Mouse (Mus musculus) neural tube, embryonic 13.5 days (tissue): ENCODE data around the gene Tnni2. TPM values are rescaled to one million over a fixed set of nuclear protein-coding genes. Genes with fewer than 3 reads are reported as not detected.

ENCODE experiments used
- ATAC-seq: fragments of 200-750 bp; cut with Nextera tagmentation; 2 replicates; pipeline ENCODE4 v1.8.0; 2017; ENCODE audit warnings: low read depth, mild to moderate bottlenecking, moderate TSS enrichment, moderate library complexity
- H3K27ac ChIP-seq: fragments of 300-500 bp; sonication (generic); replicated peaks from 2 replicates; pipeline ENCODE4 v1.5.1; 2015; ENCODE audit warnings: moderate library complexity, mild to moderate bottlenecking, inconsistent platforms
- H3K27me3 ChIP-seq: fragments of 300-500 bp; sonication (generic); 2 replicates; pipeline ENCODE4 v1.6.1; 2015; ENCODE audit warnings: mild to moderate bottlenecking, inconsistent platforms
- H3K36me3 ChIP-seq: fragments of 300-500 bp; sonication (generic); 2 replicates; pipeline ENCODE4 v1.6.1; 2015; ENCODE audit warnings: mild to moderate bottlenecking, inconsistent platforms
- H3K4me1 ChIP-seq: fragments of 300-500 bp; sonication (generic); replicated peaks from 2 replicates; pipeline ENCODE4 v1.6.1; 2015; ENCODE audit warnings: inconsistent platforms
- H3K4me2 ChIP-seq: fragments of 300-500 bp; sonication (generic); 2 replicates; pipeline ENCODE4 v1.6.1; 2015; ENCODE audit warnings: inconsistent platforms, mild to moderate bottlenecking, moderate library complexity
- H3K4me3 ChIP-seq: fragments of 300-500 bp; sonication (generic); 2 replicates; pipeline ENCODE4 v1.5.1; 2015; ENCODE audit warnings: mild to moderate bottlenecking, inconsistent platforms
- H3K9ac ChIP-seq: fragments of 300-500 bp; sonication (generic); 2 replicates; pipeline ENCODE4 v1.6.1; 2015; ENCODE audit warnings: moderate library complexity, mild to moderate bottlenecking, inconsistent platforms
- H3K9me3 ChIP-seq: fragments of 300-500 bp; sonication (generic); 2 replicates; pipeline ENCODE4 v1.6.1; 2016; ENCODE audit warnings: inconsistent platforms
- WGBS: fragments of 180-500 bp; shearing (Covaris S2); methylation state at CpG from one replicate; pipeline ENCODE4 v1.1.7; 2015; 5-methylcytosine and 5-hydroxymethylcytosine counted together
- polyA plus RNA-seq: library from polyadenylated mRNA; unstranded; fragments of >200 nt; fragmentation: Nextera tagmentation; extraction: Ambion mirVana; gene quantifications from 2 replicates; pipeline ENCODE4 v1.2.1, GENCODE M21; 2015

Gene Tnni2
- polyA plus RNA-seq, 1 experiment from 2014 or later = 2.2 TPM

- Histone ChIP-seq H3K27ac (no peak overlapping the region), H3K36me3 (no peaks in the 10 kb centered on the region), H3K9ac (0 out of 2 replicates have a peak overlapping the region, but pooled peaks have one; percentile 17), H3K4me3 (no peak overlapping the region), H3K4me1 (peaks cover 21% of the 10 kb centered on the region), H3K9me3 (no peaks in the 10 kb centered on the region), H3K4me2 (no peak overlapping the region), H3K27me3 (no peaks in the 10 kb centered on the region; the same call in 1 of the 2 replicates)
- ATAC-seq = no peak
- WGBS = 49% methylated on average over 19 of the region's 19 CpGs
These were observed 8.0 kb upstream of the Tnni2 start for GRCm38 (mm10) chr7:142433623-142434022.

GRCm38 (mm10) chr7:142434137-142434865, 7.3 kb upstream of the Tnni2 start, which contains the start of gene Syt8:
Gene Syt8, plus strand, starts transcription at chr7:142434850.
- 0 out of 2 replicates have a peak within 1 kb of the TSS, but pooled peaks have one; percentile 17 for H3K9ac ChIP-seq
- H3K27me3 ChIP-seq = no peaks in the 10 kb centered on the region; the same call in 1 of the 2 replicates
- no peak within 1 kb of the TSS for H3K4me2 ChIP-seq
- H3K9me3 ChIP-seq = no peaks in the 10 kb centered on the region
- no peak within 1 kb of the TSS for H3K27ac ChIP-seq
- H3K4me3 ChIP-seq = no peak within 1 kb of the TSS
- ATAC-seq = no peak
- peaks cover 20% of the 10 kb centered on the region for H3K4me1 ChIP-seq
- 87% methylated on average over 10 of the region's 10 CpGs for WGBS
- no peaks in the 10 kb centered on the region for H3K36me3 ChIP-seq

- Histone ChIP-seq H3K9me3 (no peaks in the 10 kb centered on the region), H3K4me2 (no peak overlapping the region), H3K9ac (no peak overlapping the region), H3K27me3 (no peaks in the 10 kb centered on the region), H3K4me1 (peaks cover 11% of the 10 kb centered on the region), H3K27ac (no peak overlapping the region), H3K4me3 (no peak overlapping the region), H3K36me3 (no peaks in the 10 kb centered on the region)
- 30% methylated on average over 4 of the region's 4 CpGs for WGBS
- no peak for ATAC-seq
These were observed 6.1 kb upstream of the Tnni2 start for GRCm38 (mm10) chr7:142435524-142435923.

GRCm38 (mm10) chr7:142437324-142437723, 4.3 kb upstream of the Tnni2 start:
- Histone ChIP-seq H3K36me3 (no peaks in the 10 kb centered on the region), H3K4me3 (no peak overlapping the region), H3K27me3 (no peaks in the 10 kb centered on the region), H3K9me3 (no peaks in the 10 kb centered on the region), H3K9ac (no peak overlapping the region), H3K4me2 (no peak overlapping the region), H3K4me1 (peaks cover 7% of the 10 kb centered on the region), H3K27ac (no peak overlapping the region)
- 80% methylated on average over 5 of the region's 5 CpGs for WGBS
- ATAC-seq = no peak

GRCm38 (mm10) chr7:142439966-142440365, 1.6 kb upstream of the Tnni2 start:
- Histone ChIP-seq H3K4me2 (no peak overlapping the region), H3K9me3 (no peaks in the 10 kb centered on the region), H3K4me1 (peaks cover 7% of the 10 kb centered on the region), H3K9ac (no peak overlapping the region), H3K27me3 (no peaks in the 10 kb centered on the region), H3K4me3 (no peak overlapping the region), H3K36me3 (no peaks in the 10 kb centered on the region), H3K27ac (no peak overlapping the region)
- no peak for ATAC-seq
- 81% methylated on average over 14 of the region's 14 CpGs for WGBS

GRCm38 (mm10) chr7:142440657-142441114, 922 bp upstream of the Tnni2 start:
- peaks cover 7% of the 10 kb centered on the region for H3K4me1 ChIP-seq
- H3K9ac ChIP-seq = no peak overlapping the region
- no peak overlapping the region for H3K4me2 ChIP-seq
- H3K27me3 ChIP-seq = no peaks in the 10 kb centered on the region
- H3K27ac ChIP-seq = no peak overlapping the region
- no peaks in the 10 kb centered on the region for H3K36me3 ChIP-seq
- H3K4me3 ChIP-seq = no peak overlapping the region
- 60% methylated on average over 5 of the region's 5 CpGs for WGBS
- no peaks in the 10 kb centered on the region for H3K9me3 ChIP-seq
- peak; percentile 45; the same call in 1 of the 2 replicates for ATAC-seq

GRCm38 (mm10) chr7:142442081-142442907, 686 bp downstream of the Tnni2 start:
- H3K27me3 ChIP-seq = no peaks in the 10 kb centered on the region
- no peak overlapping the region for H3K9ac ChIP-seq
- H3K9me3 ChIP-seq = no peaks in the 10 kb centered on the region
- peaks cover 7% of the 10 kb centered on the region for H3K4me1 ChIP-seq
- ATAC-seq = no peak
- no peak overlapping the region for H3K27ac ChIP-seq
- no peak overlapping the region for H3K4me3 ChIP-seq
- WGBS = 85% methylated on average over 9 of the region's 9 CpGs
- no peak overlapping the region for H3K4me2 ChIP-seq
- H3K36me3 ChIP-seq = no peaks in the 10 kb centered on the region

GRCm38 (mm10) chr7:142442908-142443420, 1.4 kb downstream of the Tnni2 start:
- Histone ChIP-seq H3K4me3 (no peak overlapping the region), H3K9ac (no peak overlapping the region), H3K4me1 (peaks cover 7% of the 10 kb centered on the region), H3K27me3 (no peaks in the 10 kb centered on the region), H3K9me3 (no peaks in the 10 kb centered on the region), H3K4me2 (no peak overlapping the region), H3K27ac (no peak overlapping the region), H3K36me3 (no peaks in the 10 kb centered on the region)
- ATAC-seq = no peak
- 88% methylated on average over 7 of the region's 7 CpGs for WGBS

GRCm38 (mm10) chr7:142443474-142443873, 1.9 kb downstream of the Tnni2 start:
- WGBS = 86% methylated on average over 5 of the region's 5 CpGs
- ATAC-seq = no peak
- no peak overlapping the region for H3K9ac ChIP-seq
- no peaks in the 10 kb centered on the region for H3K9me3 ChIP-seq
- H3K4me2 ChIP-seq = no peak overlapping the region
- H3K4me1 ChIP-seq = peaks cover 7% of the 10 kb centered on the region
- no peak overlapping the region for H3K27ac ChIP-seq
- H3K4me3 ChIP-seq = no peak overlapping the region
- H3K27me3 ChIP-seq = no peaks in the 10 kb centered on the region
- H3K36me3 ChIP-seq = no peaks in the 10 kb centered on the region

GRCm38 (mm10) chr7:142444171-142444570, 2.6 kb downstream of the Tnni2 start:
- H3K27me3 ChIP-seq = no peaks in the 10 kb centered on the region
- no peak overlapping the region for H3K4me2 ChIP-seq
- WGBS = 96% methylated on average over 6 of the region's 6 CpGs
- no peak overlapping the region for H3K27ac ChIP-seq
- H3K4me3 ChIP-seq = no peak overlapping the region
- no peaks in the 10 kb centered on the region for H3K36me3 ChIP-seq
- no peaks in the 10 kb centered on the region for H3K9me3 ChIP-seq
- H3K4me1 ChIP-seq = peaks cover 7% of the 10 kb centered on the region
- ATAC-seq = no peak
- no peak overlapping the region for H3K9ac ChIP-seq

GRCm38 (mm10) chr7:142445324-142445723, 3.7 kb downstream of the Tnni2 start:
- Histone ChIP-seq H3K9me3 (no peaks in the 10 kb centered on the region), H3K36me3 (no peaks in the 10 kb centered on the region), H3K27ac (no peak overlapping the region), H3K27me3 (no peaks in the 10 kb centered on the region), H3K4me3 (no peak overlapping the region), H3K9ac (no peak overlapping the region), H3K4me1 (peaks cover 6% of the 10 kb centered on the region), H3K4me2 (no peak overlapping the region)
- no peak for ATAC-seq
- WGBS = 86% methylated on average over 6 of the region's 6 CpGs

- H3K4me3 ChIP-seq = no peak overlapping the region
- no peak for ATAC-seq
- no peak overlapping the region for H3K27ac ChIP-seq
- no peaks in the 10 kb centered on the region for H3K9me3 ChIP-seq
- WGBS = 86% methylated on average over 4 of the region's 4 CpGs
- H3K36me3 ChIP-seq = no peaks in the 10 kb centered on the region
- no peaks in the 10 kb centered on the region for H3K27me3 ChIP-seq
- no peak overlapping the region for H3K9ac ChIP-seq
- H3K4me1 ChIP-seq = no peaks in the 10 kb centered on the region
- no peak overlapping the region for H3K4me2 ChIP-seq
These were observed 4.7 kb downstream of the Tnni2 start for GRCm38 (mm10) chr7:142446264-142446663.
